Mouse (Mus musculus): ENCODE measurements around the gene BC117090. TPM values are rescaled to one million over a fixed set of nuclear protein-coding genes. Genes with fewer than 3 reads are reported as not detected.
"Not testable (repeated sequence)": the region's sequence is repeated elsewhere in the genome, so short reads cannot be mapped to it uniquely, and the experiment has no call there.

Gene BC117090
- not detected in 2 replicates for polyA plus RNA-seq (2012; ENCODE audit: insufficient read depth, insufficient read length, missing spikeins)

GRCm38 (mm10) chr16:36334232-36334631 lies at the start of gene BC117090:
Gene BC117090 (minus strand): TSS chr16:36334332.
- Histone ChIP-seq H3K4me3 (ENCODE audit: insufficient read depth, low read depth, low read length) (no peak within 1 kb of the TSS), H3K27ac (replicated peaks; ENCODE audit: low read depth, low read length) (no peak within 1 kb of the TSS), H3K4me1 (ENCODE audit: control insufficient read depth, insufficient read depth, insufficient read length, low read length) (no peaks in the 10 kb centered on the region)

GRCm38 (mm10) chr16:36367648-36368047 lies 33.5 kb upstream of the BC117090 start, which contains the start of gene BC100530:
Gene BC100530 (minus strand): TSS chr16:36367748.
- H3K4me3 ChIP-seq (ENCODE audit: insufficient read depth, low read depth, low read length); H3K27ac ChIP-seq (replicated peaks; ENCODE audit: low read depth, low read length); H3K4me1 ChIP-seq (ENCODE audit: control insufficient read depth, insufficient read depth, insufficient read length, low read length): not testable (repeated sequence)

GRCm38 (mm10) chr16:36337171-36337570 lies 3.0 kb upstream of the BC117090 start:
- Histone ChIP-seq H3K4me3 (ENCODE audit: insufficient read depth, low read depth, low read length) (no peak overlapping the region), H3K4me1 (ENCODE audit: control insufficient read depth, insufficient read depth, insufficient read length, low read length) (no peaks in the 10 kb centered on the region), H3K27ac (replicated peaks; ENCODE audit: low read depth, low read length) (no peak overlapping the region)

- Histone ChIP-seq H3K4me1 (ENCODE audit: control insufficient read depth, insufficient read depth, insufficient read length, low read length) (no peaks in the 10 kb centered on the region), H3K27ac (replicated peaks; ENCODE audit: low read depth, low read length) (no peak overlapping the region), H3K4me3 (ENCODE audit: insufficient read depth, low read depth, low read length) (no peak overlapping the region)
Measured at GRCm38 (mm10) chr16:36319286-36319685, 14.8 kb downstream of the BC117090 start.

GRCm38 (mm10) chr16:36316111-36316510 lies 18.0 kb downstream of the BC117090 start:
- not testable (repeated sequence) for H3K4me1 ChIP-seq (ENCODE audit: control insufficient read depth, insufficient read depth, insufficient read length, low read length); H3K4me3 ChIP-seq (ENCODE audit: insufficient read depth, low read depth, low read length)
- H3K27ac ChIP-seq (replicated peaks; ENCODE audit: low read depth, low read length), result peak overlapping the region; percentile 56

- no peaks in the 10 kb centered on the region for H3K4me1 ChIP-seq (ENCODE audit: control insufficient read depth, insufficient read depth, insufficient read length, low read length)
- H3K27ac ChIP-seq (replicated peaks; ENCODE audit: low read depth, low read length), result no peak overlapping the region
- no peak overlapping the region for H3K4me3 ChIP-seq (ENCODE audit: insufficient read depth, low read depth, low read length)
Measured at GRCm38 (mm10) chr16:36307631-36308030, 26.5 kb downstream of the BC117090 start.

- no peaks in the 10 kb centered on the region for H3K4me1 ChIP-seq (ENCODE audit: control insufficient read depth, insufficient read depth, insufficient read length, low read length)
Measured at GRCm38 (mm10) chr16:36289140-36289539, 45.0 kb downstream of the BC117090 start.

GRCm38 (mm10) chr16:36276796-36277195 lies 57.3 kb downstream of the BC117090 start, which contains the start of gene Stfa1:
Gene Stfa1 (plus strand): TSS chr16:36276951.
- H3K4me1 ChIP-seq (ENCODE audit: control insufficient read depth, insufficient read depth, insufficient read length, low read length); H3K4me3 ChIP-seq (ENCODE audit: insufficient read depth, low read depth, low read length); H3K27ac ChIP-seq (replicated peaks; ENCODE audit: low read depth, low read length): not testable (repeated sequence)

More at GRCm38 (mm10) chr16:36289140-36289539, 45.0 kb downstream of the BC117090 start:
- Histone ChIP-seq H3K27ac (replicated peaks; ENCODE audit: low read depth, low read length) (no peak overlapping the region), H3K4me3 (ENCODE audit: insufficient read depth, low read depth, low read length) (no peak overlapping the region)

Other genes starting within 250 kb of the BC117090 start
- not detected in 2 replicates for gene Csta1, start 203.1 kb downstream of the BC117090 start, polyA plus RNA-seq (2012; ENCODE audit: insufficient read depth, insufficient read length, missing spikeins)
- not detected in 2 replicates for gene Stfa2l1, start 177.5 kb downstream of the BC117090 start, polyA plus RNA-seq (2012; ENCODE audit: insufficient read depth, insufficient read length, missing spikeins)
- not detected in 2 replicates for gene Gm5483, start 150.1 kb downstream of the BC117090 start, polyA plus RNA-seq (2012; ENCODE audit: insufficient read depth, insufficient read length, missing spikeins)
- gene Gm5416, start 123.9 kb downstream of the BC117090 start, polyA plus RNA-seq (2012; ENCODE audit: insufficient read depth, insufficient read length, missing spikeins), result not detected in 2 replicates
- gene 2010005H15Rik, start 112.9 kb downstream of the BC117090 start, polyA plus RNA-seq (2012; ENCODE audit: insufficient read depth, insufficient read length, missing spikeins), result not detected in 2 replicates
- not detected in 2 replicates for gene Stfa1, start 57.4 kb downstream of the BC117090 start, polyA plus RNA-seq (2012; ENCODE audit: insufficient read depth, insufficient read length, missing spikeins)
- not detected in 2 replicates for gene BC100530, start 33.4 kb upstream of the BC117090 start, polyA plus RNA-seq (2012; ENCODE audit: insufficient read depth, insufficient read length, missing spikeins)
- not detected in 2 replicates for gene Stfa2, start 74.1 kb upstream of the BC117090 start, polyA plus RNA-seq (2012; ENCODE audit: insufficient read depth, insufficient read length, missing spikeins)
- gene Stfa3, start 121.1 kb upstream of the BC117090 start, polyA plus RNA-seq (2012; ENCODE audit: insufficient read depth, insufficient read length, missing spikeins), result not detected in 2 replicates
- gene Casr, start 227.8 kb upstream of the BC117090 start, polyA plus RNA-seq (2012; ENCODE audit: insufficient read depth, insufficient read length, missing spikeins), result 0.42 TPM in 1 of 2 replicates, not detected in the other

All from brown adipose tissue, adult 24 weeks (tissue).